Mouse (Mus musculus): ENCODE measurements around the gene Tert.

The Tert gene

DNA sequence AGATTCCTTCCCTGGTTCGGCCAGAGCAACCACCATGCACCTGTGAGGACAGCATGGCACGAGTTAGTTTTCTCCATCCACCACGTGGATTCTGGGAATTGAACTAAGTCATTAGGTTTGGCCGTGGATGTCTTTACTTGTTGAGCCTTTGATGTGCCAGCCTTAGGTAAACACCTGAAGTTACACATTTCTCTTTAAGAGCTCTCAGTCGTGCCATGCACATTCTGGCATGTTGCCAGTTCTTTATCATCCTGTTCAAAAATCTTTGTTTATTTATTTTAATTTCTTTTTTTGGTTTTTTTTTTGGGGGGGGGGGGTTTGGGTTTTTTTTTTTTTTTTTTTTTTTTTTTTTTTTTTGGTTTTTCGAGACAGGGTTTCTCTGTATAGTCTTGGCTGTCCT, 11.1 kb downstream of the Tert start:
- DNase-seq (ENCODE audit: low read depth, low spot score): no peak
- H3K36me3 ChIP-seq (ENCODE audit: control insufficient read depth, insufficient read depth, low read length, poor library complexity, severe bottlenecking): no peaks in the 10 kb centered on the region; the same call in 1 of the 2 replicates
- no peaks in the 10 kb centered on the region for H3K27me3 ChIP-seq (ENCODE audit: control insufficient read depth, insufficient read depth, low read length, poor library complexity, severe bottlenecking)

DNA sequence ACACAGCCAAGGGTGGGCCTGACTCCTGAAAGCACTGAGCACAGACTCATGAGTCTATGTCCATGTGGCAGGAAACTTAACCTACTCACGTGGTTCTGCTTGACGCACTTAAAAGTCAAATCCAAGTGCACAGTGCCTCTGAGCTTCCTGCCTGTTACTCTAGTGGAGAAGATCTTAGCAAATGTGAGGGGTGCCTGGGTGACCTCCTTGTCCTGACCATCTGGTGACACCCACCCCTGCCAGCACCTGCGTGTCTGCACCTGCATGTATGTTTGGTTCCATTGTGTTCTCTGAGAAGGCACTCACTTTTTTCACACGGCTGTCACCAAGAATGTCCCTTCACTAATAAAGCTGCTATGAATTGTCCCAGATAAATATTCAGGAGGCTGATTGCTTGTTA, 14.6 kb downstream of the Tert start:
- no peak for DNase-seq (ENCODE audit: low read depth, low spot score)
- no peaks in the 10 kb centered on the region for H3K36me3 ChIP-seq (ENCODE audit: control insufficient read depth, insufficient read depth, low read length, poor library complexity, severe bottlenecking)
- no peaks in the 10 kb centered on the region for H3K27me3 ChIP-seq (ENCODE audit: control insufficient read depth, insufficient read depth, low read length, poor library complexity, severe bottlenecking)

DNA sequence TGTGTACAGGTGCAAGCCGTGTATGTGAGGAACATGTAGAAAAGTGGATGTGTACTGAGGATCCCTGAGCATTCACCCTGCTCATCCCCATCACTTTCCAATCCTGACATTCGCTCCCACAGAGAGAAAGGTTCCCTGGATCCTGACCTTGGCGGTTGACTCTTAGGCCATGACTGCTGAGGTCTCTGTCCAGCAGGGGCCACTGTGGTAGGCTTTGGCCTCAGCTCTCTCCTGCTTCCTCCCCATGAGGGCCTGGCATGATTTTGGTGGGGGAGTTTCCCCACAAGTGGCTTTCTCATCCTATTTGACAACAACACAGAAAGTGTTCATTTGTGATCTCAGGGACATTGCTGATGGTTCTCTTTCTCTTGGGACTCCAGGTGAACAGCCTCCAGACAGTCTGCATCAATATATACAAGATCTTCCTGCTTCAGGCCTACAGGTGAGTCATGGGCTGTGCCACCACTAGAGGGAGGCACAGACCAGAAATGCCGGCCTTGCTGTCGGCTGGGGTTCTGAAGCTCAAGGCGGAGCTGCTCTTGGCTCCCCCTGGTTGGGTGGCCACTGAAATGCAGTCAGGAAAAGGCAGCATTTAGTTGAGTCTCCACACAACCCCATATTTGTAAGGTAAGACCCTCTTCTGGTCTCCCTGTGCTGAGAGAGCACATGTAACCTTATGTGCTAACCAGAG, 19.8 kb downstream of the Tert start:
- no peaks in the 10 kb centered on the region for H3K27me3 ChIP-seq (ENCODE audit: control insufficient read depth, insufficient read depth, low read length, poor library complexity, severe bottlenecking)
- DNase-seq (ENCODE audit: low read depth, low spot score): peak; percentile 72
- H3K36me3 ChIP-seq (ENCODE audit: control insufficient read depth, insufficient read depth, low read length, poor library complexity, severe bottlenecking): no peaks in the 10 kb centered on the region

DNA sequence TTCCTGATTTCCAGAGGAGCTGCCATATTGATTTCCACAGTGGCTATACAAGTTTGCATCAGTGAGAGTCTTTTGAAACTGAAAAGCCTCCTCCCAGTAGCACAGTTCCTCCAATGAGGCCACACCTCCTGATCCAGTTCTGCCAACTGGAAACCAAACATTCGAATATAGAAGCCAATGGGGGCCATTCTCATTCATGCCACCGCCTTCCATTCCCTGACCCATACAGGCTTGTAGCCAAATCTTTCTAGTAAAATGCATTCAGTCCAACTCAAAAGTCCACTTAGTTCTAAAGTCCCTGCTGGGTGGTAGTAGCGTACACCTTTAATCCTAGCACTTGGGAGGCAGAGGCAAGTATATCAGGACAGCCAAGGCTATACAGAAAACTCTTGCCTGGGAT, 26.6 kb downstream of the Tert start:
- DNase-seq (ENCODE audit: low read depth, low spot score): no peak
- Histone ChIP-seq H3K27me3 (ENCODE audit: control insufficient read depth, insufficient read depth, low read length, poor library complexity, severe bottlenecking) (no peaks in the 10 kb centered on the region; the same call in 1 of the 2 replicates), H3K36me3 (ENCODE audit: control insufficient read depth, insufficient read depth, low read length, poor library complexity, severe bottlenecking) (no peaks in the 10 kb centered on the region)

DNA sequence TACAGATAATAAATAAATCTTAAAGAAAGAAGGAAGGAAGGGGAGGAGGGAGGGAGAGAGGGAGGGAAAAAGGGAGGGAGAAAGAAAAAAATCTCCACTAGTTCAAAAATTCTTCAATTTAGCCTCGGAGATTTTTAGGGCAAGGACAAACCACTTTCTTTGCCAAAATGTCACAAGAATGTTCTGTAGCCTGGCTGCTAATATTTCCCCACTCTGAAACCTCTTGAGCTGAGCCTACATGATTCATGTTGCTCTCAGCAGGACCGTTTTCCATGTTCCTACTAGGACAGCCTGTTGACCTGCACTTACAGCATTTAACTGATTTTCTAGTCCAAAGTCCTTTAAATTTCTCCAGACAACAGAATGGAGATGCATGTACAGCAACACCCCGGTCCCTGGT, 28.3 kb downstream of the Tert start:
- Histone ChIP-seq H3K27me3 (ENCODE audit: control insufficient read depth, insufficient read depth, low read length, poor library complexity, severe bottlenecking) (no peaks in the 10 kb centered on the region; the same call in 1 of the 2 replicates), H3K36me3 (ENCODE audit: control insufficient read depth, insufficient read depth, low read length, poor library complexity, severe bottlenecking) (no peaks in the 10 kb centered on the region)
- DNase-seq (ENCODE audit: low read depth, low spot score): no peak

DNA sequence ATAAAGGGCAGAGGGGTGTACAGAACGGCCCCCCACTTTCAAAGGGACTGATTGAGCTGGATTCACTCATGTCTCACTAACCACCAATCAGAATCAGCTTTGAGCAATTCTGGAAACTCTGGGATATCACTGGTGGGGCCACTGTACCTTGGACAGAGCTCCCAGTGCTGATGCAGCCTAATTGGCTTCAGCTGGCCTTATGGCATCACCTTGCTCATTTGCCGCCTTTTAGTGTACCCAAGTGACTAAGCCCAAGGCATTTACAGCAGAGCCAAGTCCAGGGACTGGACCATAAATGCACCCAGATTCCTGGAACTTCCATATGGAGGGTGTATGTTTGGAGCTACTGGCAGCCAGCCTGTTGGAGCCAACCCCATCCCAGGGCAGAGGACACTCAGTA, 32.2 kb downstream of the Tert start:
- DNase-seq (ENCODE audit: low read depth, low spot score): no peak
- H3K27me3 ChIP-seq (ENCODE audit: control insufficient read depth, insufficient read depth, low read length, poor library complexity, severe bottlenecking): no peaks in the 10 kb centered on the region; the same call in 1 of the 2 replicates
- H3K36me3 ChIP-seq (ENCODE audit: control insufficient read depth, insufficient read depth, low read length, poor library complexity, severe bottlenecking): no peaks in the 10 kb centered on the region

DNA sequence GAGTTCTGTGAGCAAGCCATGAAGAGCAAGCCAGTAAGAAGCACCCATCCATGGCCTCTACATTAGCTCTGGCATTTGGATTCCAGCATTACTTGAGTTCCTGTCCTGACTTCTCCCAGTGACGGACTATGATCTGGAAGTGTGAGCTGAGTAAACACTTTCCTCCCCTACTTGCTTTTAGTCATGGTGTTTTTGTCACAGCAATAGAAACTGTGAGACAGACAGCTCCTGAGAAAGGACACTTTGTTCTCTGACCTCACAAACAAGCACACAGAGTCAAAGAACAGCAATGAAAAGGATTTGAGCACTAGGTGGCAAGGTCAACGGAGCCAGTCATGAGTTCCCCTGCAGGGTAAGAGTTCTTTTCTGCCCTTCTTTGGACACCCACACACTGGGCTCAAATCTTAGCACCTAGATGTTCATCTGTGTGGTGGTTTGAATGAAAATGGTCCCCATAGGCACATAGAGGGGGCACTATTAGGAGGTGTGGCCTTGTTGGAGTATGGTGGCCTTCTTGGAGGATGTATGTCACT, 33.5 kb downstream of the Tert start:
- no peak for DNase-seq (ENCODE audit: low read depth, low spot score)
- Histone ChIP-seq H3K36me3 (ENCODE audit: control insufficient read depth, insufficient read depth, low read length, poor library complexity, severe bottlenecking) (no peaks in the 10 kb centered on the region), H3K27me3 (ENCODE audit: control insufficient read depth, insufficient read depth, low read length, poor library complexity, severe bottlenecking) (no peaks in the 10 kb centered on the region; the same call in 1 of the 2 replicates)

DNA sequence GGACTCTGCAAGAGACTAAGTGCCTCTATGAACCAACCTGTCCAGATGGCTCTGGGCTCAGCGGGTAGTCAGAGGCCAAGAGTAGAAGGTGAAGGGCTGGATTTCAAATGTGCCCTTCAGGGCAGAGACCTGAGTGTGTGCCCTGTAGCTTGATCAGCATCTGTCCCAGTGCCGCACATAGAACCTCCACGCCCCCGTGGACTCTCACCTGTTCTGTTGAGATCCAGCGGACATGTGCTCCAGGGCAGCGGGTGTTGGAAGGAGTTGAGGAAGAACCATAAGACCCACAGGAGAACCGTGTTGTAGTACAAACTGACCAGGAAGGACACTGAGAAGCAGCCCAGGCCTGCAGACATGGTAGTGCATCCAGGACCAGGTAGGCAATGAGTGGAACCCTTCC, 48.5 kb downstream of the Tert start:
- H3K36me3 ChIP-seq (ENCODE audit: control insufficient read depth, insufficient read depth, low read length, poor library complexity, severe bottlenecking): no peaks in the 10 kb centered on the region
- DNase-seq (ENCODE audit: low read depth, low spot score): no peak
- H3K27me3 ChIP-seq (ENCODE audit: control insufficient read depth, insufficient read depth, low read length, poor library complexity, severe bottlenecking): no peaks in the 10 kb centered on the region

DNA sequence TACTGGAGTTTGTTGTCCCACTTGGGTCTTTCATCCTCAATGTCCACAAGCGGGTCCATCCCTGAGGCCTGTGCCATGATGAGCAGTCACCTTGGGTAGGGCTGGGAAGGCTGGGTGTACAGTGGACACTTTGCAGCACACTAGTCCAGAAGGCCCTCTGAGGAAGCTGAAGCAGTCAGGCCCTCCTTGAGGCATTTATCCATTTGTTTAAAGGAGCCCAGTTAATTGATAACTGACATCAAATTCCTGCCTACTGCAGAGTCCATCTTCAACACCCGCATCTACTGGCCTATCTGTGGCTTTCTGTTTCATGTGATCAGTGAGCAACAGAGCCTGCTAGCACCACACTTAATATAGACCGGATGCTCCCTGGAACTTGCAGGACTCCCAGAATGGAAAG, 51.1 kb downstream of the Tert start, which contains the start of gene Slc6a18:
TSS of gene Slc6a18 (minus strand) at position 171 of the 400 bp plus-strand sequence.
- no peak for DNase-seq (ENCODE audit: low read depth, low spot score)
- H3K27me3 ChIP-seq (ENCODE audit: control insufficient read depth, insufficient read depth, low read length, poor library complexity, severe bottlenecking): no peaks in the 10 kb centered on the region
- H3K36me3 ChIP-seq (ENCODE audit: control insufficient read depth, insufficient read depth, low read length, poor library complexity, severe bottlenecking): no peaks in the 10 kb centered on the region

DNA sequence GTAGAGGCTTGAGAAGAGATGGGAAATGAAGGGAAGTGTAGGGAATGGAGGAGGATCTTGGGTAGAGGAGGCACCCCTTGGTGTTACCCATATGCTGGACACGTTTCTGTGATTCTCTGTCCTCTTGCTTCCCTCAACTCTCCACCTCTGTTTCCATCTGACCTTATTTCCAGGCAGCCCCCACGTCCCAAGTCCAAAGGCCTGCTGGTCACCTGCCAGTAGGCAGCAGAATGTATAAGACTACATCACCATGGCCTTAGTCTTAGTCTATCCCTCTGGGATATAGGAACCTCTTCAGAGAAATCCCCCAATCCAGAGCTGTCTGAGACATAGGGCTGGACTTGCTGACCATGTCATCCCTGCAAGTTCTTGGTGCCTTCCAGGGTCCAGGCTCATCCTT, 52.6 kb downstream of the Tert start:
- H3K27me3 ChIP-seq (ENCODE audit: control insufficient read depth, insufficient read depth, low read length, poor library complexity, severe bottlenecking): no peaks in the 10 kb centered on the region
- H3K36me3 ChIP-seq (ENCODE audit: control insufficient read depth, insufficient read depth, low read length, poor library complexity, severe bottlenecking): no peaks in the 10 kb centered on the region
- DNase-seq (ENCODE audit: low read depth, low spot score): no peak

DNA sequence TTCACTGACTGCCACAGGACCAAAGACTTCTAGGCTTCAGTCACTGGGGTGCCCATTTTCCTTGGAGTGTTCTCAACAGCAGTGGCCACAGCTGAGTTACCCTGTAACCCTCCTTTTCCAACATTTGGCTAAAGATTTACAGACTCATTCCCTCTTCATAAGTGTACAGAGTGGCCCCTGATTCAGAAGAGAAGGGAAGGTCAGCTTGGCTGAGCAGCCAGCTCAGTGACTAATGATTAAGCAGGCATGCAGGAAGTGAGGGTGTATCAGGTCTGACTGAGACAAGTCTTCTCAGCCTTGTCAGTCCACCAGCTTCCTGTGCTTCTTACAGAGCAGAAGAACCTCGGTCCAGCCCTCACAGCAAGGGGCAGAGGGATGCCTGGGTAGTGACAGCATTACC, 53.7 kb downstream of the Tert start:
- H3K36me3 ChIP-seq (ENCODE audit: control insufficient read depth, insufficient read depth, low read length, poor library complexity, severe bottlenecking): no peaks in the 10 kb centered on the region
- DNase-seq (ENCODE audit: low read depth, low spot score): no peak
- H3K27me3 ChIP-seq (ENCODE audit: control insufficient read depth, insufficient read depth, low read length, poor library complexity, severe bottlenecking): no peaks in the 10 kb centered on the region

DNA sequence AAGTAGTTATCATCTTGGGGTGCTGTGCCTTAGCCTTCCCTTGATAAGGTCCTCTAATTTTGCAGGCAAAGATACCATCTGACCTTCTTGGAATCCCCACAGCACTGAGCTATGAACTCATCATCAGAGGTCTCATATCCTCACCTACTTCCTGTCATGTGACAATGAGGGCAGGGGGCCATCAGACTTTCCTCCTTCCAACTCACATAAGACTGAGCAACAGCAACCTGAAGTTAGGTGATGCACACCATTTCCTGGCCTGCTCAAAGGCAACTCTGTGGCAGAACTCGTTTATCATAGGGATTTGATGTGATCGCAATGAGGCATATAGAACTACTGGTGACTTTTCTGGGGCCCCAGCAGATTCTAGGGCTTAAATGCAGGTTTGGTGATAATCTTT, 55.5 kb downstream of the Tert start:
- no peaks in the 10 kb centered on the region for H3K36me3 ChIP-seq (ENCODE audit: control insufficient read depth, insufficient read depth, low read length, poor library complexity, severe bottlenecking)
- no peak for DNase-seq (ENCODE audit: low read depth, low spot score)
- H3K27me3 ChIP-seq (ENCODE audit: control insufficient read depth, insufficient read depth, low read length, poor library complexity, severe bottlenecking): no peaks in the 10 kb centered on the region

DNA sequence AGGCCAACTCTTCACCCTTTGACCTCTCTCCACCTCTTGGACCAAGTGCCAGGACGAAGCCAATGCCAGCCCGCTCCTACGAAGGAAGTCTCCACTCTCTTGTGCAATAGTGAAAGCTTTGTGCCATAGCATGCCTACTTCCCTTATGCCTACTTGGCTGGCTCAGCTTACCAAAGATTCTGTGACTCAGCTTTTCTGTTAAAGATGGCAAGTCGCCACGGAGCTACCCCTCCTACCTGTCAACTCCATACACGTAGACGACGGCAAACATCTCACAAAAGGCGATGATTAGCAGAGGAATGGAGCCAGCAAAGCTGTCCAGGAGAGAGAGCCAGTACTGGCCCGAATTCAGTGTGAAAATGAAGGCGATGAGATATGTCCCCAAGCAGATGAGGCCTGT, 57.0 kb downstream of the Tert start:
- H3K27me3 ChIP-seq (ENCODE audit: control insufficient read depth, insufficient read depth, low read length, poor library complexity, severe bottlenecking): no peaks in the 10 kb centered on the region
- no peak for DNase-seq (ENCODE audit: low read depth, low spot score)
- H3K36me3 ChIP-seq (ENCODE audit: control insufficient read depth, insufficient read depth, low read length, poor library complexity, severe bottlenecking): no peaks in the 10 kb centered on the region

DNA sequence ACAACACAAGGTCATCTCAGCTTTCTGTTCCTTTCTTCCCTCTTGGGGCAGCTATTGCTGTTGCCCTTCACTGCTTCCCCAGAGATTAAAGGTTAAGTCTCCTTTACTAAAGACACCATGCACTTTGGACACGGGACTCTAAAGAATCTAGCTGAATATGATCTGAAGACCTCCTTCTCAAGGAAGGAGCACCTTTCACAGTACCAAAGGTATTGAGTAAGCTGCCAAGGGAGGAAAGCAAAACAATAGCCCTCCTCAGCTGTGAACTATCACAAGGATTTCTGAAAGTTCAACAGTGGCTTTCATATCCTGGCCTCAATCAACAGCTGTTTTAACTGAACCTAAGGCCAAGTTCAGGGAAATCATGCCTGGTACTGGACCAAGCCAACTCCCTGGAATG, 57.7 kb downstream of the Tert start:
- Histone ChIP-seq H3K36me3 (ENCODE audit: control insufficient read depth, insufficient read depth, low read length, poor library complexity, severe bottlenecking) (no peaks in the 10 kb centered on the region), H3K27me3 (ENCODE audit: control insufficient read depth, insufficient read depth, low read length, poor library complexity, severe bottlenecking) (no peaks in the 10 kb centered on the region)
- DNase-seq (ENCODE audit: low read depth, low spot score): no peak

DNA sequence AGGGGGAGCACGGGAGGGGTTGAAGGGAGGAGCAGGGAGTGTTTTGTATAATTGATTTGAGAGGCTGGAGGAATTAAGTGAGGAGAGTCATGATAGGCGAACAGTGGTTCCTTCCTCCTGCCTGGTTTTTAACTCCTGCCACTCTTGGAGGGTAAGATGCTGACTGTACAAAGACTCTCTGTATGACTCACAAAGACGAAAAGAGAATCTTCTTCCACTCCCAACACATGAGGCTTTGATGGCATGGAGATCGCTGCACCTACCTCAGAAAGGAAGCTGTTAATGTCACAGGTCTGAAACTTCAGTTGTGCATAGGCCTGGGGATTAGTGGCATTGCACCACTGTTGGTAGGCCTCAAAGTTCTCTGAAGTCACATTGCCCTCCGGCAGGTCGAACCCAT, 58.8 kb downstream of the Tert start:
- Histone ChIP-seq H3K27me3 (ENCODE audit: control insufficient read depth, insufficient read depth, low read length, poor library complexity, severe bottlenecking) (no peaks in the 10 kb centered on the region), H3K36me3 (ENCODE audit: control insufficient read depth, insufficient read depth, low read length, poor library complexity, severe bottlenecking) (no peaks in the 10 kb centered on the region)
- DNase-seq (ENCODE audit: low read depth, low spot score): no peak

DNA sequence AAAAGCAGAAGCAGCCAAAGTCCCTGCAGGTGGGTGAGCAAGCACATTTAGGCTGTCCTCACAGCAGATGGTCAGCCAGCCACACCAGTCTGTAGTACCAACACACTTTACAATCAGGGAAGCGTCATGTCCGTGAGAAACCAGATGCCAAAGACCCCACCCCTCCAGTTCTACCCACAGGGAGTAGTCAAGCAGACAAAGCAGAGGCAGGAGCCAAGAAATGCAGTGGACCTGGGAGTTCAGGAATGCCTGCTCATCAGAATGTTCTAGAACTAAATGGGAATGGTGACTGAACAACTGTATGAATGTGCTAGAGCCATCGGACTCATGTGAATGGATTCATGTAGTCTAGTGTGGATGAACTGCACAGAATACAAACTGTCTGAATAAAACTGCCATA, 60.9 kb downstream of the Tert start:
- Histone ChIP-seq H3K36me3 (ENCODE audit: control insufficient read depth, insufficient read depth, low read length, poor library complexity, severe bottlenecking) (no peaks in the 10 kb centered on the region), H3K27me3 (ENCODE audit: control insufficient read depth, insufficient read depth, low read length, poor library complexity, severe bottlenecking) (no peaks in the 10 kb centered on the region)
- DNase-seq (ENCODE audit: low read depth, low spot score): no peak

Data from splenic B cell, adult 2 months (primary cell).